Mouse (Mus musculus) liver, embryonic 12.5 days (tissue): ENCODE measurements around the gene Git2. TPM values are rescaled to one million over a fixed set of nuclear protein-coding genes. Genes with fewer than 3 reads are reported as not detected.

ENCODE experiments used
- ATAC-seq: fragments of 200-750 bp; cut with Nextera tagmentation; 2 replicates; pipeline ENCODE4 v1.8.0; 2017; ENCODE audit warnings: moderate number of reproducible peaks, mild to moderate bottlenecking, moderate library complexity
- H3K27ac ChIP-seq: fragments of 300-500 bp; sonication (generic); 2 replicates; pipeline ENCODE4 v1.5.1; 2016; ENCODE audit warnings: mild to moderate bottlenecking
- H3K27me3 ChIP-seq: fragments of 300-500 bp; sonication (generic); replicated peaks from 2 replicates; pipeline ENCODE4 v1.6.1; 2016; ENCODE audit warnings: mild to moderate bottlenecking, moderate library complexity
- H3K36me3 ChIP-seq: fragments of 300-500 bp; sonication (generic); 2 replicates; pipeline ENCODE4 v1.6.1; 2016; ENCODE audit warnings: mild to moderate bottlenecking, moderate library complexity
- H3K4me1 ChIP-seq: fragments of 300-500 bp; sonication (generic); 2 replicates; pipeline ENCODE4 v1.6.1; 2016
- H3K4me2 ChIP-seq: fragments of 300-500 bp; sonication (generic); 2 replicates; pipeline ENCODE4 v1.6.1; 2016; ENCODE audit warnings: mild to moderate bottlenecking, moderate library complexity
- H3K4me3 ChIP-seq: fragments of 300-500 bp; sonication (generic); 2 replicates; pipeline ENCODE4 v1.5.1; 2016; ENCODE audit warnings: mild to moderate bottlenecking, moderate library complexity
- H3K9ac ChIP-seq: fragments of 300-500 bp; sonication (generic); 2 replicates; pipeline ENCODE4 v1.6.1; 2016; ENCODE audit warnings: mild to moderate bottlenecking, moderate library complexity
- H3K9me3 ChIP-seq: fragments of 300-500 bp; sonication (generic); replicated peaks from 2 replicates; pipeline ENCODE4 v1.6.1; 2016; ENCODE audit warnings: mild to moderate bottlenecking, moderate library complexity
- WGBS: fragments of 180-500 bp; shearing (Covaris S2); methylation state at CpG from one replicate; pipeline ENCODE4 v1.1.7; 2016; ENCODE audit not compliant: insufficient replicate concordance; 5-methylcytosine and 5-hydroxymethylcytosine counted together
- polyA plus RNA-seq: library from polyadenylated mRNA; unstranded; fragments of >200 nt; fragmentation: Nextera tagmentation; extraction: Ambion mirVana; gene quantifications from 2 replicates; pipeline ENCODE4 v1.2.1, GENCODE M21; 2016

Git2 gene
- polyA plus RNA-seq, 1 experiment from 2014 or later = 28.3 TPM

DNA sequence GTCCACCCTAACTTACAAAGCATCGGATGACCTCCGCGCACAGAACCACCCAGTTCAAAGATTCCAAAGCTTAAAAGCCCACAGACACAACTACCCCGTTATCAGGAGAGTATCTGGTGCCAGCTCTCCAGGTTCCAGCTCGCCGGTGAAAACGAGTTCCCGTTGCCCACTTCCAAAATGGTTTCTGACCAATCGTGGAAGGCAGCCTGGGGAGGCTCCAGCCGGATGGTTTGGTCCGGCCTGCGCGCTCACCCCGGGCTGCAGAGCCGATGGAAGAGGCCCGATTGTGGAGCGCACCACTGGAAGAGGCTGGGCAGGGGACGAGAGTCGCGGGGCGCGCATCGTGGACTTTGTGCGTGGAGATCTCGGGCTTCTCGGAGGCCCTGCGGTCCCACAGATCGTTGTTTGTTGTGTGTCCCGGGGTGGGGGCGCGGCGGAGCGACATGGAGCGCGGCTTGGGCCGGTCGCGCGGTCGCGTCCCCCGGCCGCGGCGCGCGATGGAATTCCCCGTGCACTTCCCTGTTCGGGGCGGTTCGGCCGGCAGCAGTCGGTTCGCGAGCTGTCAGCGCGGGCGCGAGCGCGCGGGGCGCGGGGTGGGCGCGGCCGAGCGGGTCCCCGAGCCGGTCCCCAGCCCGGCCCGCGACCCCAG is 790 bp downstream of the Git2 start, which contains the start of gene Ankrd13a:
Gene Ankrd13a, plus strand, starts transcription at position 275 of the 649 bp plus-strand sequence.
- 0% methylated on average over 58 of the region's 73 CpGs for WGBS
- Histone ChIP-seq H3K9me3 (no peaks in the 10 kb centered on the region), H3K4me1 (peaks cover 78% of the 10 kb centered on the region)

DNA sequence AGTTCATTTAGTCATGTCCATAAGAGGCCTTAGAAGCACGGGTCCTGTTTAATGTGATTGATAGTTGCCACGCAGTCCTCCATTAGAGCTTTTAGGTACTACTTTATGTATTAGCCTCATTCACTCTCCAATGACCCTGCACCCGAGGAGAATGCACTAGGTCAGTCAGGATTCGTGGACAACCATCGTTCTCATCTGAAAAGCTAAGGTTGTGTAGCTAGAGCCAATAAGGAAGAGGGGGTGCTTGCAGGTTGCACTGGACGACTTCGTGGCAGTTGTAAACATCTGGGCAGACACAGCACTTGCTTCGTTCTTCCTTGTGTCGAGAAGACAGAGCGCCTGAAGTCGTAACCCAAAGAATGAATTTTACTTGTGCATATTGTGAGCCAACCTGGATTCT is 1.5 kb downstream of the Git2 start:
- peak; percentile 4; the same call in 1 of the 2 replicates for ATAC-seq
- WGBS = 1% methylated on average over 11 of the region's 11 CpGs
- peaks cover 11% of the 10 kb centered on the region for H3K36me3 ChIP-seq
- peak overlapping the region; percentile 91 for H3K27ac ChIP-seq
- H3K9me3 ChIP-seq = no peaks in the 10 kb centered on the region
- H3K9ac ChIP-seq = peak overlapping the region; percentile 100
- H3K4me1 ChIP-seq = peaks cover 71% of the 10 kb centered on the region
- H3K4me3 ChIP-seq = peak overlapping the region; percentile 90
- peak overlapping the region; percentile 96 for H3K4me2 ChIP-seq
- H3K27me3 ChIP-seq = no peaks in the 10 kb centered on the region

More for the DNA sequence above, 790 bp downstream of the Git2 start, which contains the start of gene Ankrd13a:
- H3K27me3 ChIP-seq = no peaks in the 10 kb centered on the region
- peak within 1 kb of the TSS; percentile 96 for H3K4me2 ChIP-seq
- H3K36me3 ChIP-seq = peaks cover 7% of the 10 kb centered on the region; the same call in 1 of the 2 replicates
- peak within 1 kb of the TSS; percentile 91 for H3K27ac ChIP-seq
- H3K9ac ChIP-seq = peak within 1 kb of the TSS; percentile 100
- ATAC-seq = peak; percentile 83
- peak within 1 kb of the TSS; percentile 90 for H3K4me3 ChIP-seq

DNA sequence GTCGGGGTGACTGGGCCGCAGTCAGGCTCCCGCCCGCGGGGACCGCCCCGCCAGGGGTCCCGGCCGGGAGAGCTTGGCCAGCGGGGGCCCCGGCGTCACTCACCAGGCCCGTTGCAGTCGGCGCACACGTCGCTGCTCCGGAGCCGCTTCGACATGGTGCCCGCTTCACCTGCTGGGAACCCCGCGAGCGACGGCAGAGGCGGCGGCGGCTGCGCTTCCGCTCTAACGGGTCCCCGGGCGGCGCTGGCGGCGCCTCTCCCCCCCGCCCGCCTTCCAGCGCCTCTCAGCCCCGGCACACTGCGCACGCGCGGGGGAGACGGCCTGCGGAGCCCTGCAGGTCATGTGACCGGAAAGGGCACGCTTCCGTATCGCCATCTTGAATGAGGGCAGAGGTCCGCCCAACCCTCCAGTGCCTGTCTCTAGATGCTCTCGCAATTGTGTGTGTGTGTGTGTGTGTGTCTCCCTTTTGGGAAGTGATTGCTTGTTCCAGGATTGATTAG is 2.1 kb downstream of the Git2 start:
- peak; percentile 82 for ATAC-seq
- Histone ChIP-seq H3K4me2 (peak overlapping the region; percentile 96), H3K27me3 (no peaks in the 10 kb centered on the region), H3K27ac (peak overlapping the region; percentile 91), H3K36me3 (peaks cover 13% of the 10 kb centered on the region), H3K4me3 (peak overlapping the region; percentile 90), H3K9me3 (no peaks in the 10 kb centered on the region), H3K9ac (peak overlapping the region; percentile 100), H3K4me1 (peaks cover 66% of the 10 kb centered on the region)
- 1% methylated on average over 46 of the region's 52 CpGs for WGBS

DNA sequence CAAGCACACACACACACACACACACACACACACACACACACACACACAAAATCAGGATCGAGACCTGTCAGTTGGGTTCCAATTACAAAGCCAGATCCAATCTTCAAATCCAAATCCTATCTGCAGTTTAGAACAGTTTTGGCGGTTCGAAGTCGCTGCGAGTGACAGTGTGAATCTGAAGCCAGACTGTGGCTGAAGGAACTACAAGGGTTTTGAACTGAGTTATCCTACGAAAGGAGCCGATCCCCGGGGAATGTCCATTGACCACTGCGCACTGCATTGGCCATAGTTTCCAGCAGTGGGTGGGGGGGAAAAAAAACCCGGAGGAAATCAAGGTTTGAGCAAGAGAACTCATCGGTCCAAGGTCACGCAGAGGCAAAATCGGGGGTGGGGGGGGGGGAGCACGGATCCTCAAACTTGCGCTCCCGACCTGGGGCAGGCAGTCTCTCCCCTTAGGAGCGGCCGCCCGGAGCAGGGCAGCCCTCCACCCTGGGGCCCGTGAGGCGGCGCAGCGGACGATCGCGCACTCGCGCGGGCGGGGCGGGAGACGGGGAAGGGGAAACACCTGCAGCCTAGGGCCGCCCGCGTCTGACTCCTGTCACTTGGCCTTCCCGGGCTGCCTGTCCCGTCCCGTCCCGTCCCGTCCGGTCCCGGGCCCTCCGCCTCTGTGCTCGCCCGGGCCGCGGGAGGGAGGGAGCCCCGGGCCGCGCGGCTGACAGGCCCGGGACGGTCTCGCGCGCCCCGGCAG is 2.7 kb downstream of the Git2 start:
- 1% methylated on average over 51 of the region's 57 CpGs for WGBS
- Histone ChIP-seq H3K4me2 (peak overlapping the region; percentile 96), H3K27ac (peak overlapping the region; percentile 91), H3K27me3 (no peaks in the 10 kb centered on the region), H3K4me3 (peak overlapping the region; percentile 90), H3K4me1 (peaks cover 63% of the 10 kb centered on the region), H3K9me3 (no peaks in the 10 kb centered on the region), H3K9ac (peak overlapping the region; percentile 100), H3K36me3 (peaks cover 13% of the 10 kb centered on the region)
- ATAC-seq = peak; percentile 50

DNA sequence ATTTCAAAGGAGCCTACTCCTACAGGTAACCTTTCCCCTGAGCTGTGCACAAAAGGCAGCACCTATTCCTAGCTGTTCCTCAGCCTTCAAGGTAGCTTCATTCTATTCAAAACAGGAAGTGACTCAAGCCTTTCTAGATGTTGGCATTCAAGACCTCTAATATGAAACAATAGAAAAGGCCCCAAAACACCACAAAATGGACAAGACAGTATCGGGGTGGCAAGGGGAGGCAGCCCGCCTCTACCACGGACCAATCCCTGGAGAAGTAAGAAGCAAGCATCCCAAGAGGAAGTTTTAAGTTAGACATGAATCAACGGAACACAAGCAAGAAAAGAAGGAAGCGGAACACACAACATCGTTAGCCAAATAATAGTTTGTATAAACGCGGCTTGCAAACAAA is 3.5 kb downstream of the Git2 start:
- Histone ChIP-seq H3K36me3 (peaks cover 13% of the 10 kb centered on the region), H3K4me2 (peak overlapping the region; percentile 96), H3K27ac (peak overlapping the region; percentile 91; the same call in 1 of the 2 replicates), H3K9ac (peak overlapping the region; percentile 100; the same call in 1 of the 2 replicates), H3K4me1 (peaks cover 63% of the 10 kb centered on the region), H3K9me3 (no peaks in the 10 kb centered on the region), H3K27me3 (no peaks in the 10 kb centered on the region), H3K4me3 (peak overlapping the region; percentile 90)
- no peak for ATAC-seq
- 31% methylated on average over 8 of the region's 8 CpGs for WGBS

DNA sequence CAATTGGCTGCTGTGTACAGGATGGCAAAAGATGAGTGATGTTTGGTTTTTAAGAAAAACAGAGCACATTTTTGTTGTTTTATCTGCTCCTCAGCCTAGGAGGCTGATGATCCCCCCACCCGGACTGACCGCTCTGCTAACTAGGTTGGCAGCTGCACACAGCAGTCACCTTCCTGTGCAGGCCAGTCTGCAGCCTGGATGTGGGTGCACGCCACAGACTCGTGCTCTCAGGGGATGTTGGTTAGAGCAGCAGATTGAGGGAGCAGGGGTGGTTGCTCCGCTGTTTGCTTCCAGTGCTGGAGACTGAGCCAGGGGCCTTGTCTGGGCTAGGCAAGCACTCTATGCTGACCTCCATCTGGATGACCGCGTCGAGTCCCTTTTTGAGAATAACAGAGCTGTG is 5.5 kb downstream of the Git2 start:
- no peak overlapping the region for H3K4me2 ChIP-seq
- H3K27me3 ChIP-seq = no peaks in the 10 kb centered on the region
- no peak for ATAC-seq
- no peak overlapping the region for H3K9ac ChIP-seq
- H3K9me3 ChIP-seq = no peaks in the 10 kb centered on the region
- peaks cover 52% of the 10 kb centered on the region for H3K4me1 ChIP-seq
- H3K27ac ChIP-seq = no peak overlapping the region
- H3K4me3 ChIP-seq = no peak overlapping the region
- WGBS = 91% methylated on average over 8 of the region's 8 CpGs
- H3K36me3 ChIP-seq = peaks cover 33% of the 10 kb centered on the region

DNA sequence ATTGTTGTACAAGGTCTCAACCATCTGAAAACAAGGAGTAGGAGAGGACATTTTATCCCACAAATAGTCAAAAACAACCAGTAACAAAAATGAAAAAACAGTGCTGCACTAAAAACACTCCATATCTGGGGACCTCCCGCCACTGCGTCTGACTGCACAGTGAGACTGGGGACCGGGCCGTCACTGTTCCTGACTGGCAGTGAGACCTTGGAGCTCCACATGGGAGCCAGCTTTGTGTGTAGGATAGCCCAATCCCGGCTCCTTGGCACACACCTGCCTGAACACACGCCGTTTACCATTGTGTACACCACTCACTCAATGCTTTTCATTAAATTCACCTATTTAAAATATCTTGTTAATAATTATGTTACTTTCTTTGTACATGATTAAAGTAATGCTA is 8.1 kb downstream of the Git2 start:
- WGBS = 78% methylated on average over 7 of the region's 7 CpGs
- peaks cover 58% of the 10 kb centered on the region for H3K36me3 ChIP-seq
- no peak overlapping the region for H3K9ac ChIP-seq
- H3K9me3 ChIP-seq = no peaks in the 10 kb centered on the region
- H3K27ac ChIP-seq = no peak overlapping the region
- ATAC-seq = no peak
- H3K4me2 ChIP-seq = no peak overlapping the region
- peaks cover 41% of the 10 kb centered on the region for H3K4me1 ChIP-seq
- H3K27me3 ChIP-seq = no peaks in the 10 kb centered on the region
- H3K4me3 ChIP-seq = no peak overlapping the region

DNA sequence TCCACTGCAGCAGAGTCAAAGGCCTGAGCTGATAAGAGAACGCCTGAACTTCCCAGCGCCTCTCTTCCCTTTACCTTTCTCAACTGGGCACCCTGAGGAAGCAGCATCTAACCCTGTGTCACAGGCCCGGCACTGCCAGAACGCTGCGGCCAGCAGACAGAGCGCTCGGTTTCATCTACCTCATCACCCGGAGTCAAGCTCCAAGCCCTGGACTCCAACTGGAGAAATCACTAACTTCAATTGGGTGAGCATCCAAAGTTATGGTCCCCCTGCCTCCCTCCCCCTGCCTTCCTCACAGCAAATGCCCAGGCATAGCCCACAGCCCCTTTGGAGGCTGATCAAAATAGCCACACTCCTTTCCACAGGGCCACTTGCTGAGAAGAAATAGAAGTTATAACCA is 8.6 kb downstream of the Git2 start:
- Histone ChIP-seq H3K4me2 (no peak overlapping the region), H3K27ac (no peak overlapping the region), H3K9me3 (no peaks in the 10 kb centered on the region), H3K27me3 (no peaks in the 10 kb centered on the region), H3K9ac (no peak overlapping the region), H3K4me3 (no peak overlapping the region), H3K36me3 (peaks cover 63% of the 10 kb centered on the region), H3K4me1 (peaks cover 36% of the 10 kb centered on the region)
- WGBS = 60% methylated on average over 8 of the region's 8 CpGs
- ATAC-seq = no peak

DNA sequence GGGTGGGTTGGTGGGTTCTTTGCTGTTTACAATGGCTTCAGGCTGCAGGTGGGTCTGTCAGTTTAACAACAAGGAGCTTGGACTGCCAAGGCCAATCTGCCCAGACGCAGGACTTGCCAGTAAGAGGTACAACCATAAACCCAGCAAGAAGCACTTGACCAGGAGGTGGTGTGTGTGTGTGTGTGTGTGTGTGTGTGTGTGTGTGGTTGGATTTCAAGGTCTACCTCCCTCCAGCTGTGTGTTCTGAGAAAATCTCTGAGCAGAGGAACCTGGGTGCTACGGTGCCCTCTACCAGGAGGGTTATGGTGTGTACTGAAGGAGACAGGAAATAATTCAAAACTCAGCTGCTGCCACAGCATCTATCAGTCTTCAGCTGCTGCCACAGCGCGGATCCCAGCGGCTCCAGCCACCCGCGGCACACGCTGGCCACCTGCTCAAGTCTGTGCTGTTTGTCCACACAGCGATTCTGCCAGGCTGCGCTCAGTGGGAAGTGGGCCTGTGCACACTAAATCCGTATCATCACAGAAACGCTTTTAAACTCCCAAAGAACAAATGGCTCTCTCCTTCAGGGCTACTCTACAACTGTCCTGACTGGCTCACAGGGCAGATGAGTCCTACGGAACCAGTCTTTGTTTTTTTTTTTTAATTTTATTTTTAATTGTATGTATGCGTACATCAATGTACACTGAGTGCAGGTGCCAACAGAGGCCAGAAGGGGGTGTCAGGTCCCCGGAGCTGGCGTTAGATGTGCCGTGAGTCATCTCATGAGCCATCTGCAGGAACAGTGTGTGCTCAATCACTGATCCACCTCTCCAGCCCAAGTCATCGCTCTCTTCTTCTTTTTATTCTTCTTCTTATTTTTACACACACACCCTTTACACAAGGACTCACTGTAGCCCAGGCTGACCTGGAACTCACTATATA is 10.2 kb downstream of the Git2 start:
- peaks cover 78% of the 10 kb centered on the region for H3K36me3 ChIP-seq
- 86% methylated on average over 18 of the region's 18 CpGs for WGBS

DNA sequence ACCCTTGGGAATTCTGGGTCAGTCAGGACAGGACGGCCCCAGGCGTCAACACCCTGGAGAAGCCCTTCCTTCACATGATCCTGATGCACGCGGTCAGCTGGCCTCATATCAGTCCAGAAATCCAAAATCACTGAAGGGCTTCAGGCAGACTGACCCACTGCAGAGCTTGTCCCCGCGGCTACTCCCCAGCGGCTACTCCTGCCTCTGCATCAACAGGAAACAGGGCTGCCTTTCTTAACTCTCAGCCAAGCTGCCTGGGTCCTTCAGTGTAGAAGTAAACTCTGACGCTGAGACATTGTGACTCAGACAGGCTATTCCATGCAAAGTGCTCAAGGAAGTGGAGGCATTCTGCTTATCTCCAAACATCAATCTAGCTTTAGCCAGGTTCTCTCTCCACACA is 13.3 kb downstream of the Git2 start:
- no peak for ATAC-seq
- peaks cover 95% of the 10 kb centered on the region for H3K36me3 ChIP-seq

More for the DNA sequence above, 10.2 kb downstream of the Git2 start:
- H3K9ac ChIP-seq = no peak overlapping the region
- H3K9me3 ChIP-seq = no peaks in the 10 kb centered on the region
- ATAC-seq = no peak
- H3K4me2 ChIP-seq = no peak overlapping the region
- no peak overlapping the region for H3K27ac ChIP-seq
- no peak overlapping the region for H3K4me3 ChIP-seq
- H3K27me3 ChIP-seq = no peaks in the 10 kb centered on the region
- H3K4me1 ChIP-seq = peaks cover 20% of the 10 kb centered on the region

DNA sequence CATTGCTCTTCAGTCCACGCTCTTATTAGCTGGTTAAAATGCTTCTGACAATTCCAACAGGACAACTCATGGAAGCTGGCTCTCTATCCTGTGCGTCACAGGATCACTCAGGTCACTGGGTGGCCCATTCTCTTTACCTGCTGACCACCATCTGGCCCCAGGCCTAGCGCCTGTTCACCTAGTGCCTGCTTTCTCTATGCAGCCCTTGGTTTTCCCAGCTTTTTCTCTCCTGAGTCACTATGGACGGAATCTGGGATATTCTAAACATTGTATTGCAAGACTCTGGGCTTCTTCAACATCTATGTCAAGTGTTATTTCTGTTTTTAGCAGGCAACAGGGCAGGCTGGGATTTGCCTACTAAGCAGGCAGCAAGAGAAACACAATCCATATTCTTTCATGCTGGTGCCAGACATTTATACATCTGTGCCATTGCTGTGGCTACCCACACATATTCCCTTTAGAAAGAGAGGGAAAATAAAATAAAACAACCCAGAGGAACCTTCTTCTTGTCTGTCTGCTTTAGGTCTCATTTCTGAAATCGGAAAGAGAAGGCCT is 15.7 kb downstream of the Git2 start:
- Histone ChIP-seq H3K27ac (no peak overlapping the region), H3K4me2 (no peak overlapping the region), H3K9ac (no peak overlapping the region), H3K4me3 (no peak overlapping the region), H3K27me3 (no peaks in the 10 kb centered on the region), H3K4me1 (no peaks in the 10 kb centered on the region), H3K36me3 (peaks cover 96% of the 10 kb centered on the region), H3K9me3 (no peaks in the 10 kb centered on the region)
- no peak for ATAC-seq
- WGBS = 86% methylated on average over 5 of the region's 5 CpGs

More for the DNA sequence above, 13.3 kb downstream of the Git2 start:
- H3K27me3 ChIP-seq = no peaks in the 10 kb centered on the region
- H3K4me1 ChIP-seq = peaks cover 6% of the 10 kb centered on the region
- H3K9me3 ChIP-seq = no peaks in the 10 kb centered on the region
- H3K4me2 ChIP-seq = no peak overlapping the region
- H3K9ac ChIP-seq = no peak overlapping the region
- H3K27ac ChIP-seq = no peak overlapping the region
- H3K4me3 ChIP-seq = no peak overlapping the region
- 82% methylated on average over 8 of the region's 8 CpGs for WGBS
